Mouse (Mus musculus) liver, embryonic 12.5 days (tissue): ENCODE data around the gene Pick1. TPM values are rescaled to one million over a fixed set of nuclear protein-coding genes. Genes with fewer than 3 reads are reported as not detected.
A peak's percentile ranks its signal among the peaks of the same experiment; 100 is the strongest.

Experiments
- ATAC-seq: fragments of 200-750 bp; cut with Nextera tagmentation; 2 replicates; pipeline ENCODE4 v1.8.0; 2017; ENCODE audit warnings: moderate number of reproducible peaks, mild to moderate bottlenecking, moderate library complexity
- H3K27ac ChIP-seq: fragments of 300-500 bp; sonication (generic); 2 replicates; pipeline ENCODE4 v1.5.1; 2016; ENCODE audit warnings: mild to moderate bottlenecking
- H3K27me3 ChIP-seq: fragments of 300-500 bp; sonication (generic); replicated peaks from 2 replicates; pipeline ENCODE4 v1.6.1; 2016; ENCODE audit warnings: mild to moderate bottlenecking, moderate library complexity
- H3K36me3 ChIP-seq: fragments of 300-500 bp; sonication (generic); 2 replicates; pipeline ENCODE4 v1.6.1; 2016; ENCODE audit warnings: mild to moderate bottlenecking, moderate library complexity
- H3K4me1 ChIP-seq: fragments of 300-500 bp; sonication (generic); 2 replicates; pipeline ENCODE4 v1.6.1; 2016
- H3K4me2 ChIP-seq: fragments of 300-500 bp; sonication (generic); 2 replicates; pipeline ENCODE4 v1.6.1; 2016; ENCODE audit warnings: mild to moderate bottlenecking, moderate library complexity
- H3K4me3 ChIP-seq: fragments of 300-500 bp; sonication (generic); 2 replicates; pipeline ENCODE4 v1.5.1; 2016; ENCODE audit warnings: mild to moderate bottlenecking, moderate library complexity
- H3K9ac ChIP-seq: fragments of 300-500 bp; sonication (generic); 2 replicates; pipeline ENCODE4 v1.6.1; 2016; ENCODE audit warnings: mild to moderate bottlenecking, moderate library complexity
- H3K9me3 ChIP-seq: fragments of 300-500 bp; sonication (generic); replicated peaks from 2 replicates; pipeline ENCODE4 v1.6.1; 2016; ENCODE audit warnings: mild to moderate bottlenecking, moderate library complexity
- WGBS: fragments of 180-500 bp; shearing (Covaris S2); methylation state at CpG from one replicate; pipeline ENCODE4 v1.1.7; 2016; ENCODE audit not compliant: insufficient replicate concordance; 5-methylcytosine and 5-hydroxymethylcytosine counted together
- polyA plus RNA-seq: library from polyadenylated mRNA; unstranded; fragments of >200 nt; fragmentation: Nextera tagmentation; extraction: Ambion mirVana; gene quantifications from 2 replicates; pipeline ENCODE4 v1.2.1, GENCODE M21; 2016

The Pick1 gene
- polyA plus RNA-seq, 1 experiment from 2014 or later: 16.1 TPM

GRCm38 (mm10) chr15:79238036-79238435, 9.1 kb downstream of the Pick1 start:
- Histone ChIP-seq H3K27me3 (no peaks in the 10 kb centered on the region), H3K9ac (no peak overlapping the region), H3K36me3 (peaks cover 82% of the 10 kb centered on the region), H3K4me1 (no peaks in the 10 kb centered on the region), H3K9me3 (no peaks in the 10 kb centered on the region), H3K4me3 (no peak overlapping the region), H3K27ac (no peak overlapping the region), H3K4me2 (no peak overlapping the region)
- no peak for ATAC-seq
- WGBS: 79% methylated on average over 6 of the region's 6 CpGs

- ATAC-seq: peak; percentile 52
- H3K4me1 ChIP-seq: peaks cover 5% of the 10 kb centered on the region
- no peak overlapping the region for H3K4me2 ChIP-seq
- no peak overlapping the region for H3K27ac ChIP-seq
- H3K4me3 ChIP-seq: no peak overlapping the region
- H3K9me3 ChIP-seq: no peaks in the 10 kb centered on the region
- 76% methylated on average over 13 of the region's 13 CpGs for WGBS
- H3K9ac ChIP-seq: no peak overlapping the region
- H3K27me3 ChIP-seq: no peaks in the 10 kb centered on the region
- peaks cover 84% of the 10 kb centered on the region for H3K36me3 ChIP-seq
Measured at GRCm38 (mm10) chr15:79242574-79243233, 13.7 kb downstream of the Pick1 start.

- Histone ChIP-seq H3K9ac (no peak overlapping the region), H3K27me3 (no peaks in the 10 kb centered on the region), H3K36me3 (peaks cover 82% of the 10 kb centered on the region), H3K27ac (no peak overlapping the region), H3K4me3 (no peak overlapping the region), H3K9me3 (no peaks in the 10 kb centered on the region), H3K4me2 (no peak overlapping the region), H3K4me1 (peaks cover 5% of the 10 kb centered on the region)
- ATAC-seq: peak; percentile 91
- 15% methylated on average over 10 of the region's 10 CpGs for WGBS
Measured at GRCm38 (mm10) chr15:79243234-79244042, 14.5 kb downstream of the Pick1 start.

GRCm38 (mm10) chr15:79244071-79244893, 15.3 kb downstream of the Pick1 start:
- H3K9me3 ChIP-seq: no peaks in the 10 kb centered on the region
- 67% methylated on average over 7 of the region's 7 CpGs for WGBS
- no peak overlapping the region for H3K4me3 ChIP-seq
- no peak overlapping the region for H3K9ac ChIP-seq
- no peak for ATAC-seq
- no peak overlapping the region for H3K4me2 ChIP-seq
- H3K27me3 ChIP-seq: no peaks in the 10 kb centered on the region
- H3K4me1 ChIP-seq: peaks cover 5% of the 10 kb centered on the region
- H3K27ac ChIP-seq: no peak overlapping the region
- H3K36me3 ChIP-seq: peaks cover 82% of the 10 kb centered on the region

GRCm38 (mm10) chr15:79245321-79245720, 16.3 kb downstream of the Pick1 start:
- H3K36me3 ChIP-seq: peaks cover 71% of the 10 kb centered on the region
- no peak overlapping the region for H3K4me2 ChIP-seq
- H3K9ac ChIP-seq: no peak overlapping the region
- H3K27me3 ChIP-seq: peaks cover 5% of the 10 kb centered on the region
- H3K9me3 ChIP-seq: no peaks in the 10 kb centered on the region
- peaks cover 5% of the 10 kb centered on the region for H3K4me1 ChIP-seq
- no peak for ATAC-seq
- H3K4me3 ChIP-seq: no peak overlapping the region
- WGBS: 77% methylated on average over 3 of the region's 3 CpGs
- H3K27ac ChIP-seq: no peak overlapping the region

- Histone ChIP-seq H3K9ac (no peak overlapping the region), H3K9me3 (no peaks in the 10 kb centered on the region), H3K4me3 (no peak overlapping the region), H3K27me3 (peaks cover 54% of the 10 kb centered on the region), H3K27ac (no peak overlapping the region), H3K36me3 (peaks cover 37% of the 10 kb centered on the region), H3K4me1 (0 out of 2 replicates have a peak, but pooled peaks cover 5% of the 10 kb centered on the region), H3K4me2 (no peak overlapping the region)
- WGBS: 62% methylated on average over 2 of the region's 2 CpGs
- no peak for ATAC-seq
Measured at GRCm38 (mm10) chr15:79250236-79250635, 21.3 kb downstream of the Pick1 start.

- Histone ChIP-seq H3K36me3 (peaks cover 27% of the 10 kb centered on the region), H3K4me1 (0 out of 2 replicates have a peak, but pooled peaks cover 5% of the 10 kb centered on the region), H3K4me2 (no peak overlapping the region), H3K9me3 (no peaks in the 10 kb centered on the region), H3K27me3 (peaks cover 61% of the 10 kb centered on the region), H3K4me3 (no peak overlapping the region), H3K9ac (no peak overlapping the region), H3K27ac (no peak overlapping the region)
- no peak for ATAC-seq
- WGBS: 35% methylated on average over 7 of the region's 7 CpGs
Measured at GRCm38 (mm10) chr15:79251168-79251567, 22.2 kb downstream of the Pick1 start.

GRCm38 (mm10) chr15:79251781-79252491, 23.0 kb downstream of the Pick1 start:
- H3K27ac ChIP-seq: no peak overlapping the region
- WGBS: 5% methylated on average over 61 of the region's 61 CpGs
- ATAC-seq: no peak
- peak overlapping the region; percentile 32 for H3K4me3 ChIP-seq
- H3K27me3 ChIP-seq: peaks cover 61% of the 10 kb centered on the region
- H3K4me1 ChIP-seq: 0 out of 2 replicates have a peak, but pooled peaks cover 5% of the 10 kb centered on the region
- peak overlapping the region; percentile 50 for H3K4me2 ChIP-seq
- 0 out of 2 replicates have a peak overlapping the region, but pooled peaks have one; percentile 2 for H3K9ac ChIP-seq
- H3K36me3 ChIP-seq: peaks cover 20% of the 10 kb centered on the region
- H3K9me3 ChIP-seq: no peaks in the 10 kb centered on the region

- H3K36me3 ChIP-seq: peaks cover 14% of the 10 kb centered on the region
- peak overlapping the region; percentile 50 for H3K4me2 ChIP-seq
- H3K4me3 ChIP-seq: peak overlapping the region; percentile 32; the same call in 1 of the 2 replicates
- H3K9me3 ChIP-seq: no peaks in the 10 kb centered on the region
- ATAC-seq: no peak
- peaks cover 64% of the 10 kb centered on the region for H3K27me3 ChIP-seq
- H3K27ac ChIP-seq: no peak overlapping the region
- 0 out of 2 replicates have a peak overlapping the region, but pooled peaks have one; percentile 2 for H3K9ac ChIP-seq
- 0 out of 2 replicates have a peak, but pooled peaks cover 5% of the 10 kb centered on the region for H3K4me1 ChIP-seq
- WGBS: 29% methylated on average over 24 of the region's 24 CpGs
Measured at GRCm38 (mm10) chr15:79252580-79252979, 23.6 kb downstream of the Pick1 start.

- no peak for ATAC-seq
- no peak within 1 kb of the TSS for H3K9ac ChIP-seq
- no peaks in the 10 kb centered on the region for H3K9me3 ChIP-seq
- 21% methylated on average over 3 of the region's 3 CpGs for WGBS
- no peaks in the 10 kb centered on the region for H3K36me3 ChIP-seq
- H3K4me3 ChIP-seq: no peak within 1 kb of the TSS
- no peak within 1 kb of the TSS for H3K4me2 ChIP-seq
- no peak within 1 kb of the TSS for H3K27ac ChIP-seq
- H3K27me3 ChIP-seq: peaks cover 84% of the 10 kb centered on the region
- 0 out of 2 replicates have a peak, but pooled peaks cover 5% of the 10 kb centered on the region for H3K4me1 ChIP-seq
Measured at GRCm38 (mm10) chr15:79254661-79255060, 25.7 kb downstream of the Pick1 start, which contains the start of gene Slc16a8. Slc16a8 (minus strand) TSS chr15:79254761.

GRCm38 (mm10) chr15:79258521-79258920, 29.5 kb downstream of the Pick1 start:
- ATAC-seq: no peak
- Histone ChIP-seq H3K9me3 (no peaks in the 10 kb centered on the region), H3K4me3 (no peak overlapping the region), H3K4me2 (no peak overlapping the region), H3K27me3 (peaks cover 86% of the 10 kb centered on the region), H3K36me3 (no peaks in the 10 kb centered on the region), H3K9ac (no peak overlapping the region), H3K4me1 (peaks cover 14% of the 10 kb centered on the region), H3K27ac (no peak overlapping the region)
- WGBS: 25% methylated on average over 17 of the region's 17 CpGs
